Mouse (Mus musculus): ENCODE data around the gene Phldb2. TPM values are rescaled to one million over a fixed set of nuclear protein-coding genes. Genes with fewer than 3 reads are reported as not detected.

Gene Phldb2
- total and polyA plus RNA-seq, 3 experiments: not detected

- H3K9ac ChIP-seq (ENCODE audit: control insufficient read depth, low read depth, low read length, poor library complexity, severe bottlenecking): no peak overlapping the region
- H3K36me3 ChIP-seq (ENCODE audit: control insufficient read depth in 1 of 2, insufficient read depth in 2 of 2, low read length in 2 of 2): no peaks in the 10 kb centered on the region
- no peak for DNase-seq (ENCODE audit: low read depth, low spot score)
- H3K27ac ChIP-seq (ENCODE audit: control insufficient read depth, low read depth, low read length): no peak overlapping the region
- H3K4me3 ChIP-seq (ENCODE audit: control insufficient read depth in 1 of 2, insufficient read depth in 1 of 2, low read depth in 2 of 2, low read length in 2 of 2): no peak overlapping the region
- no peaks in the 10 kb centered on the region for H3K4me1 ChIP-seq (ENCODE audit: control insufficient read depth in 1 of 2, insufficient read depth in 2 of 2, low read length in 2 of 2)
- H3K27me3 ChIP-seq (ENCODE audit: control insufficient read depth in 1 of 2, insufficient read depth in 2 of 2, low read length in 2 of 2): no peaks in the 10 kb centered on the region
- H3K79me2 ChIP-seq (ENCODE audit: control insufficient read depth, insufficient read depth, low read length, poor library complexity): no peaks in the 10 kb centered on the region
- no peaks in the 10 kb centered on the region for H3K9me3 ChIP-seq (replicated peaks; ENCODE audit: insufficient read depth, low read length)
- TF ChIP-seq ELF1 (IDR thresholded peaks at IDR 0.05; ENCODE audit: low read depth, low read length): no peak
- TF ChIP-seq BHLHE40 (IDR thresholded peaks at IDR 0.05; ENCODE audit: borderline replicate concordance, low read depth, low read length): no peak
- no peak for TF ChIP-seq MEF2A (IDR thresholded peaks at IDR 0.05; ENCODE audit: extremely low read depth, insufficient replicate concordance, low read depth, low read length, poor library complexity, severe bottlenecking)
- TF ChIP-seq GATA1 (IDR thresholded peaks at IDR 0.05; ENCODE audit: low read depth, low read length): no peak
- no peak for TF ChIP-seq CHD2 (IDR thresholded peaks at IDR 0.05; ENCODE audit: low read length)
- TF ChIP-seq TBP (IDR thresholded peaks at IDR 0.05; ENCODE audit: low read depth, low read length): no peak
- no peak for TF ChIP-seq MXI1 (IDR thresholded peaks at IDR 0.05; ENCODE audit: low read depth, low read length)
- no peak for TF ChIP-seq TAL1 (IDR thresholded peaks at IDR 0.05; ENCODE audit: low read length)
- no peak for TF ChIP-seq USF1 (IDR thresholded peaks at IDR 0.05; ENCODE audit: low read depth, low read length)
- no peak for TF ChIP-seq ZC3H11A (IDR thresholded peaks at IDR 0.05; ENCODE audit: low read depth, low read length)
- TF ChIP-seq NRF1 (IDR thresholded peaks at IDR 0.05; ENCODE audit: insufficient read depth, low read depth, low read length, poor library complexity, severe bottlenecking): no peak
- TF ChIP-seq ETS1 (IDR thresholded peaks at IDR 0.05; ENCODE audit: low read depth, low read length): no peak
- TF ChIP-seq KAT2A (conservative IDR thresholded peaks at IDR 0.05; ENCODE audit: low read depth, low read length): no peak
- no peak for TF ChIP-seq MAFK (IDR thresholded peaks at IDR 0.05; ENCODE audit: borderline replicate concordance, low read depth, low read length)
- TF ChIP-seq ZMIZ1 (IDR thresholded peaks at IDR 0.05; ENCODE audit: low read depth, low read length): no peak
- TF ChIP-seq MAX (IDR thresholded peaks at IDR 0.05; ENCODE audit: low read length): no peak
Observed at GRCm38 (mm10) chr16:45935956-45936483, 17.4 kb downstream of the Phldb2 start.

GRCm38 (mm10) chr16:45934721-45935407 lies 18.5 kb downstream of the Phldb2 start:
- Histone ChIP-seq H3K9ac (ENCODE audit: control insufficient read depth, low read depth, low read length, poor library complexity, severe bottlenecking) (no peak overlapping the region), H3K9me3 (replicated peaks; ENCODE audit: insufficient read depth, low read length) (no peaks in the 10 kb centered on the region), H3K79me2 (ENCODE audit: control insufficient read depth, insufficient read depth, low read length, poor library complexity) (no peaks in the 10 kb centered on the region), H3K4me3 (ENCODE audit: control insufficient read depth in 1 of 2, insufficient read depth in 1 of 2, low read depth in 2 of 2, low read length in 2 of 2) (no peak overlapping the region), H3K36me3 (ENCODE audit: control insufficient read depth in 1 of 2, insufficient read depth in 2 of 2, low read length in 2 of 2) (no peaks in the 10 kb centered on the region), H3K27me3 (ENCODE audit: control insufficient read depth in 1 of 2, insufficient read depth in 2 of 2, low read length in 2 of 2) (no peaks in the 10 kb centered on the region), H3K27ac (ENCODE audit: control insufficient read depth, low read depth, low read length) (no peak overlapping the region), H3K4me1 (ENCODE audit: control insufficient read depth in 1 of 2, insufficient read depth in 2 of 2, low read length in 2 of 2) (no peaks in the 10 kb centered on the region)
- DNase-seq (ENCODE audit: low read depth, low spot score): no peak
- TF ChIP-seq TCF12 (IDR thresholded peaks at IDR 0.05; ENCODE audit: low read depth, low read length): no peak
- TF ChIP-seq ETS1 (IDR thresholded peaks at IDR 0.05; ENCODE audit: low read depth, low read length): no peak
- TF ChIP-seq TBP (IDR thresholded peaks at IDR 0.05; ENCODE audit: low read depth, low read length): no peak
- no peak for TF ChIP-seq ZNF384 (IDR thresholded peaks at IDR 0.05; ENCODE audit: low read depth, low read length)
- no peak for TF ChIP-seq UBTF (IDR thresholded peaks at IDR 0.05; ENCODE audit: borderline replicate concordance, insufficient read depth, low read depth, low read length)
- TF ChIP-seq CHD1 (IDR thresholded peaks at IDR 0.05; ENCODE audit: low read depth, low read length): no peak
- TF ChIP-seq BHLHE40 (IDR thresholded peaks at IDR 0.05; ENCODE audit: borderline replicate concordance, low read depth, low read length): no peak
- TF ChIP-seq ELF1 (IDR thresholded peaks at IDR 0.05; ENCODE audit: low read depth, low read length): no peak
